Mouse (Mus musculus): ENCODE results near the gene Flrt2.

- no peak for TF ChIP-seq CTCF (IDR thresholded peaks at IDR 0.05; ENCODE audit: insufficient read depth, low read length)
- TF ChIP-seq POLR2A (IDR thresholded peaks at IDR 0.05; ENCODE audit: borderline replicate concordance, extremely low read depth, low read depth, low read length), result no peak
Measured at GRCm38 (mm10) chr12:95749248-95749647, 57.2 kb downstream of the Flrt2 start.

All from lung, adult 2 months (tissue).